Mouse (Mus musculus) v-Abl transformed pro-B cells (cell line): Measurements from ENCODE around the gene Fbxo39.

ENCODE experiments used
- in situ Hi-C, 2 experiments: fragments of 400-800 bp; cut with MboI; formaldehyde crosslinking; loops; one replicate each; pipeline ENCODE4 v1.15.1; 2025; ENCODE audit not compliant: unreplicated experiment in 2 of 2

Gene Fbxo39

GRCm38 (mm10) chr11:72310491-72310890, 3.8 kb upstream of the Fbxo39 start:
- in situ Hi-C loops: no loop called here

DNA sequence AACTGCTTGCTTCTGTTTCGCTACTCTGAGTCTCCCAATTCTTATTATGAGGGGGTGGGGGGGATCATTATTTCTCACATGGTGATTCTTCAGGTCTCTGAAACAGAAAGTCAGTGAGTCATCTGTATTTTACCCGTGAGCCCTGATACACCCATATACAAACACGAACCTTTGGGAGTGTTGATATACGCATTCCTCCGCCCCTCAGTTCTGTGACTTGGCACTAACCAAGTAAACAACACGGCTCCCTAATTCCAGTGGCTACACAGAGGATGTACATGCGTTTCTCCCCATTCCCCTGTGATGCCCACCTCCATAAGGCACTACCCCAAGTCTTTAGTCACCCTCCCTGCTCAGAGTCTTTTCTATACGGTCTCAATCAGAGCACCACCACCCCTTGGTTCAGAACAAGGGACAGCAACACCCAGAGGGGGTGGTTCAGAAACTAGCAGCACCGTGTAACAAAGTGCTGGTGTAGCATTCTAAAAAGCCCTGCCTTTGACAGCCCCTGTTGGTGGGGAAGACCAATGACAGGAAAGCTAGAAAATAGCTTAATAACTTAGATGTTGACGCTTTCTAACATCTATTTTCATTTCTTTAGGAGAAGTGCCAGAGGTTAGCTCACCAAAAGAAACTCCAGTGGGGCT, 2.8 kb upstream of the Fbxo39 start:
- in situ Hi-C loops: no loop called here

DNA sequence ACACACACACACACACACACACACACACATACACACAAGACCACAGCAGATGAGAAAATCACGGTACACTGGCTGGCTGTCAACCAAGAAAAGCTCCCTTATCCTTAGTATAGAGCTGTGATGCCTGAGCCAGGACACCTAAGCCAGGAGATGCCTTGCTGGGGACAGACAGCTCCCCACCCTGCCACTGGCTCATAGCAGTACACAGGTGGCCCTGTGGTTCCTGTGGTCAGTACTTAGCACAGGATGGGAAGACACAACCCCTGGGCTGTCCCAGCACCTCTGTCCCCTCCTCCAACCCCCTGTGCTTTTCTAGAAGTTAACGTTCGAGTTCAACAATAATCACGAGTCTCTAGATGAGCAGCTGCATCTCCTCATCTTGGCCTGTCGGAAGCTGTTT, 3.8 kb downstream of the Fbxo39 start:
- in situ Hi-C loops: loop anchor here in 1 of 2 experiments (5.0 kb wide), 1 partner anchor 96 kb away; no protein-coding TSS in a partner anchor

GRCm38 (mm10) chr11:72324431-72324830, 10.2 kb downstream of the Fbxo39 start:
- in situ Hi-C loops: loop anchor here in 1 of 2 experiments (10.0 kb wide), 1 partner anchor 270 kb away; no protein-coding TSS in a partner anchor

- in situ Hi-C loops: loop anchor here in 1 of 2 experiments (10.0 to 25.0 kb wide), 2 partner anchors 271 to 687 kb away; partner anchors contain the start of gene Camkk1
Observed at GRCm38 (mm10) chr11:72325701-72326100, 11.5 kb downstream of the Fbxo39 start.

DNA sequence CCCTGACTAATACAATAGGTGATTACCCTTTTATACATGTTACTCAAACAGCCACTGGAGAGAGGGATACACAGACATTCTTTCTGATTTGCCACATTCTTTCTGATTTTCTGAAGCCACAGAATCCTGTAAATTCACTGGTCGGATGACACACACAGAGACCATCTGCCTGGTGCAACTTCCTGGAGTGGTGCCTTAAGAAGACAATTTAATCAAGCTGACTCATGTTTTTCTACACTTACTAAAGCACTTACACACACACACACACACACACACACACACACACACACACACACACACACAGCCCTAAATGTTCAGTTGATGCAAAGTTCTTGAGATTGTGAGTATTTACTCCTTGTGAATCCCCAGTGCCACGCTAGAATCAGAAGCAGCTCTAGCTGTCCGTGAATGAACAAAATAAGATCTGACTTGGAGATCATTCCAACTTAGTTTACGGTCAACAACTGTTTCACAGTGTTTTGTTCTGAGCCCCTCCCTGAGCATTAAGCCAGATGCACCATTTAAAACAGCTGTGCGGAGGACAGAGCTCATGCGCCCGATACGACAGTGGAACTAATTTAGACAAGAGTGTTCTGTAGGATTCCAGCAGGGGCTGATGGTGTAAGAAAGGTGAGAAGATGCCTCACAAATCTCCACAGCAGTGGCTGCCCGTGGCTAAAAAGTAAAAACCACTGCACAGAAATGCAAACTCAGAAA, 18.9 kb downstream of the Fbxo39 start:
- in situ Hi-C loops: loop anchor here in 1 of 2 experiments (25.0 kb wide), 1 partner anchor 679 kb away; the partner anchor contains the start of gene Camkk1

GRCm38 (mm10) chr11:72334653-72335052, 20.4 kb downstream of the Fbxo39 start:
- in situ Hi-C loops: loop anchor here in 1 of 2 experiments (25.0 kb wide), 1 partner anchor 678 kb away; the partner anchor contains the start of gene Camkk1

DNA sequence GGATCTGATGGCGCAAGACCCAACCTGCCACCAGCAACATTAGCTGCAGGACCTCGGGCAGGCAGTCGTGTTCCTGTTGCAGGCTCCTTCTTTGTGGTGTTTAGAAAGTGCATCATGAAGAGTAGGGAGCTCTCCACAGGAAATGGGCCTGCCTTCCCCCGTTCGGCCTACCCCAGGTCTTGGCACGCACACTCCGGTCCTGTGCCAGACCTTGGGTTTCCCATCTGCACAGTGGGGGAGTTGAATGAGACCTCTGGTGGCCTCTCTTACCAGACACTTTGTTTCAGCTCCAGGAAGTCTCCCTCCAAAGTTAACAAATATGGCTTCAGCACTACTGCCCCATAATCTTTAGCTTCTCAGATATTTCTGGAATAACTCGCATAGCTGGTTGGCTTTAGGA, 22.5 kb downstream of the Fbxo39 start:
- in situ Hi-C loops: loop anchor here in 1 of 2 experiments (25.0 kb wide), 1 partner anchor 676 kb away; the partner anchor contains the start of gene Camkk1

DNA sequence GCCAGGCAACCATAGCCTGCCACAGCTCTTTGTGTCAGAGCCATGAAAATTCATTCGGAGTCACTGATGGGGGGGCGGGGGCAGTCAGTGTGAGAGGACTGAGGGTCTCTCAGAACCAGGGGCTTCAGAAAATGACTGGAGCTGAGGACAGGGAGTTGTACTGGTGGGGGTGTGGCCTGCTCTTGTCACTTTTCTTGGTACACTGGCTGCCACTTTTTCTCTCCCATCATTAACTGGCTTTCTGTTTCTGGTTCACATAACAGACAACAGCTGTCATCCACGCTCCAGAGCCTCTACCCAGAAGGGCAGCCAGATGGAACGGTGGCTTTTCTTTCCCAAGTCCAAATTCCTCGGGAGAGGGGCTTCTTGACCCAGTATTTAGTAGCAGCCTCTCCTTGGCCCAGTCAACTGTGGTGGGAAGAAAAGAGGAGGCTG, 24.2 kb downstream of the Fbxo39 start:
- in situ Hi-C loops: loop anchor here in 1 of 2 experiments (25.0 kb wide), 1 partner anchor 674 kb away; the partner anchor contains the start of gene Camkk1

- in situ Hi-C loops: loop anchor here (5.0 to 25.0 kb wide), 5 partner anchors 117 to 1005 kb away; partner anchors contain the start of gene Camkk1 (in 1 of the 2)
Observed at GRCm38 (mm10) chr11:72339716-72340115, 25.5 kb downstream of the Fbxo39 start.

- in situ Hi-C loops: loop anchor here (5.0 to 25.0 kb wide), 5 partner anchors 120 to 1008 kb away; partner anchors contain the start of gene Camkk1 (in 1 of the 2)
Observed at GRCm38 (mm10) chr11:72342549-72343237, 28.4 kb downstream of the Fbxo39 start.

DNA sequence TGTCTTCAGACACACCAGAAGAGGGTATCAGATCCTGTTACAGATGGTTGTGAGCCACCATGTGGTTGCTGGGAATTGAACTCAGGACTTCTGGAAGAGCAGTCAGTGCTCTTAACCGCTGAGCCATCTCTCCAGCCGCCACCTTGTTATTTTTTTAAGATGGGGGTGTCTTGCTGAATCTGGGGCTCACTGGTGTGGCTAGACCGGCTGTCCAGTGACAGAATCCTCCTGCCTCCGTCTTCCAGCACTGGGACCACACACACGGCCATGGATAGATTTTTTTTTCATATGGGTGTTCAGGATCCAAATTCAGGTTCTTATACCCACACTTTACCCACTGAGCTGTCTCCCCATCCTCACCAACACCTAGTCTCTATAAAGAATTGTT, 29.0 kb downstream of the Fbxo39 start:
- in situ Hi-C loops: loop anchor here (5.0 to 25.0 kb wide), 5 partner anchors 121 to 1008 kb away; partner anchors contain the start of gene Camkk1 (in 1 of the 2)

DNA sequence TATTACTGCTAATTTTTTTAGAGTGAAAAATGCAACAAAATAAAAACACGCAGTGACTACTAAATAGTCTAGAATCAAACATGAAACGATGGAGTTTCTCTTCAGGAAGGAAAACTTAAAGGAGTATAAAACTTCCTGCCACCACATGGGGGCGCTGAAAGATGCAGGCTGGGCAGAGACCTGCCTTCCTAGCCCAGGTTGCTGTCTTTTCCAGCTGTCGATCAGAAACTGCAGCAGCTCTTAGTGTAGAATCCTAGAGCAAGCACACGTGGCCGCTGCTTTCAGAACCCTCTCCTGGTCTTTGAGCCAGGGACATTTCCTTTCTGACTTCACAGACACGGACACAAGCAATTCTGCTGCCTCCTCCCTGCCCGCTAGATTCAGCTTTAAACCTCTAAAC, 29.7 kb downstream of the Fbxo39 start:
- in situ Hi-C loops: loop anchor here (5.0 to 25.0 kb wide), 5 partner anchors 122 to 1009 kb away; partner anchors contain the start of gene Camkk1 (in 1 of the 2)

- in situ Hi-C loops: loop anchor here (5.0 to 25.0 kb wide), 5 partner anchors 122 to 1010 kb away; partner anchors contain the start of gene Camkk1 (in 1 of the 2)
Observed at GRCm38 (mm10) chr11:72344486-72344885, 30.2 kb downstream of the Fbxo39 start.

GRCm38 (mm10) chr11:72348563-72348962, 34.3 kb downstream of the Fbxo39 start:
- in situ Hi-C loops: loop anchor here in 1 of 2 experiments (10.0 to 25.0 kb wide), 3 partner anchors 396 to 1014 kb away; partner anchors contain the start of gene Camkk1

DNA sequence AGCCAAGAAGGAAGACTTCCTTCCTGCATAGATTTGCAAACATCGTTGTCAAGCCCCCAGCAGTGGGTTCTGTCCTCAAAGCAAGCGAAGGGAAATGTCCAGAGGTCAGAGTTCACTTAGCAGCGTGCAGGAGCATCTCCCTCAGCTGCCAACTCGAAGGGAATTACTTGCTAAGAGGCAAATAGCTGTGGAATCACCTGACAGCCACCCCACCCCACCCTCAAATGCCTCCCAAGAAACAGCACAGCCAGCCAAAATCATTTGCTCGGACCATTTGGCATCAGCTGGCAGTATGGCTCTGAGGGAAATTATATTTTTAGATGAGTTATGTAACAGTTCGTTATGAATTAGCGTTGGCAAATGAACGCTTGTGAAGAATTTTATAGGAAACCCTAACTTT, 34.8 kb downstream of the Fbxo39 start:
- in situ Hi-C loops: loop anchor here in 1 of 2 experiments (10.0 to 25.0 kb wide), 3 partner anchors 396 to 1014 kb away; partner anchors contain the start of gene Camkk1

- in situ Hi-C loops: loop anchor here (5.0 to 25.0 kb wide), 6 partner anchors 78 to 2013 kb away; partner anchors contain the start of genes Camkk1 (in 1 of the 2), Olfr411 (in 1 of the 2) and Olfr412 (in 1 of the 2)
Observed at GRCm38 (mm10) chr11:72349652-72350051, 35.4 kb downstream of the Fbxo39 start.

DNA sequence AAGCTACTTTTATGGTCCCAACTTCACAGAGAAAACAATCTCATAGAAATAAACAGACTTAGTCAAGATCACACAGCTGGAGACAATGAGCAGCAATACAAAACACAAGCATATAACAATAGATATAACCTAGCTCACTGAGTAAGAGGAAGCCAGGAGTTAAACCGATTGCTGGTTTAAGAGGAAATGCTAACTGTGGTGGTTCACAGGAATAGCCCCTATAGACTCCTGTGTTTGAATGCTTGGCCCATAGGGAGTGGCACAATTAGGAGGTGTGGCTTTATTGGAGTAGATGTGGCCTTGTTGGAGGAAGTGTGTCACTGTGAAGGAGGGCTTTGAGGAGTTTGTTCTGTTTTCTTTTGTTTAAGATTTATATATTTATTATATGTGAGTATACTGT, 38.0 kb downstream of the Fbxo39 start:
- in situ Hi-C loops: loop anchor here (5.0 to 25.0 kb wide), 3 partner anchors 75 to 2010 kb away; partner anchors contain the start of genes Olfr411 (in 1 of the 2) and Olfr412 (in 1 of the 2)

GRCm38 (mm10) chr11:72353186-72353585, 38.9 kb downstream of the Fbxo39 start:
- in situ Hi-C loops: loop anchor here (5.0 to 25.0 kb wide), 3 partner anchors 74 to 2009 kb away; partner anchors contain the start of genes Olfr411 (in 1 of the 2) and Olfr412 (in 1 of the 2)
